Mouse (Mus musculus) lung, postnatal 25 days (tissue): Measurements from ENCODE around the gene Tlr2.
A peak's percentile ranks its signal among the peaks of the same experiment; 100 is the strongest.

Experiments used
- DNase-seq: peaks from one replicate; pipeline ENCODE4 v3.0.0; 2022; ENCODE audit warnings: low spot score

Gene Tlr2

DNA sequence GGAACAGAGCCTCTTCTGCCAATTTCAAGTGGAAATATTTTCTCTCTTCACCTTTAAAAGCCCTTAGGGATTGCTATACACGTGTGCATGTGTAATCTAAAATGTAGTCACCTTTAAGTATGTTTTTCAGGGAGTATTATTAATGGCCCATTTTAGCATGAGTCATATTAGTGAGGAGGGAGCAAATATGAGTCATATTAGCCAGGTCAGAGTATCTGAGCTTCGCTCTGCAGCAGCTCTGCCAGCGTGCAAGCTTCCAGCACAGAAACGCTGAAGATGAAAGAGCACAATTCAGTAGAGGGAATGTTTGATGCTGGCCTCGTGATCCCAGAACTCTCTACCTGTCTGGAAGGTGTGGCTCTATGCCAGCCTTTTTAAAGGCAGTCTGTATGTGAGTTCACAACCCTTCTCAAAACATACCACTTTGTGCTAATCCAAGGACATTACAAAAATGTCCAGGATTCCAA lies 13.4 kb downstream of the Tlr2 start:
- DNase-seq: no peak

DNA sequence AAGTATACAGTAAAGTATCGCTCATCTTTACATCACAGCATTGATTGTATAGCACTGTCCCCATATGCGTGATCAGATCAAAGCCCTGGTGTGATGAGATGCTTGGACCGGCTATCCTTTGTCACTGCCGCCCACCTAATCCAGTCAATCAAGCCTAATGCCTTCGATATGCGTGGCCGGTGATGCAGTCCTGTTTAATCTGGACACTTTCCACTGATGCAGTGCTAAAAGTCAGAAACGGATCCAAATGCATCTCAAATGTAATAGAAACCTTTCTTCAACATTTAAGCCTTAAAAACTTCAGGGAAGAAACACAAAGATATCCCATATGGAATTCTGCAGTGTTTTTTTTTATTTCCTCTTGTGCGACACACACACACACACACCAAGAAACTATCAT lies 13.9 kb downstream of the Tlr2 start:
- DNase-seq: no peak

DNA sequence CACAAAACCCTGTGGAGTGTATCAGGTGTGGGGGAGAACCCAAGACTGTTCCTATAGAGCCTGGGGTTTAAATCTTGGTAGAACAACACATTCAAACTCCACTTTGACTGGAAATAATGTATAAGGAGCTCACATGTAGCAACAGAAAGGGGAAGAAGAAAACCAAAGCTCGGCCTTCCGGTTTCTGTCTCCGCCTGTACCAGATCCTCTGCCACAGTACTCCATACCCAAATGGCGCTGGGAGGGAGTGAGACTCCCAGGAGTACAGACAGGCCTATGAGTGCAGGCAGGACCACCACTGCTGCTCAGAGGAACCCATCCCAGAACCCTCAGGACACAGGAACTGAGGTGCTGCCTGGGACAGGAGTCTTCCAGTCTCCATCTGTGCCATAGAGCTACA lies 17.8 kb downstream of the Tlr2 start:
- DNase-seq: no peak

DNA sequence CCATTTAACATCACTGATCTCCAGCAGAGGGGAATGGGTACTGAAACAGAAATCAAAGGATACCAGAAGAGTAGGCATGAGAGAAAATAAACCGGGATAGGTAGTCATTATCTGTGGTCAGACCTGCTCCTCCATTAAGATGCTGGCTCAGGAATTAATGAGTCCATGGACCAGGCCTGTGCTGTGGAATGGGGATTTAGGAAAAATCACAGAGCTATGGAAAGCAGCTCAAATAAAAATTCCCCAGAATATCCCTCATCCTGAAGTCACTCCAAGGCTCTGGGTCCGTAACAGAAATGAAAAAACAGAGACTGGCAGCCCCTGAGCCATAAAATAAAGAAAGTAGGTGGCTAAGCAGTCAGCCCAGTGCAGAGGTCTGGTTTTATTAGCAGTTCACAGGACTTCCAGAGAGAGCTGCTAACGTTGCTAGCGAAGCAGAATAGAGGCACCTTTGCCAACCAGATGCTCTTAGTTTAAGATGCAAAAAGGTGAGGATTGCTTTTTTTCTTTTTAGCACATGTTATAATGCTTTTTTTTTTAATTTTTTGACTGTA lies 25.1 kb downstream of the Tlr2 start:
- no peak for DNase-seq

DNA sequence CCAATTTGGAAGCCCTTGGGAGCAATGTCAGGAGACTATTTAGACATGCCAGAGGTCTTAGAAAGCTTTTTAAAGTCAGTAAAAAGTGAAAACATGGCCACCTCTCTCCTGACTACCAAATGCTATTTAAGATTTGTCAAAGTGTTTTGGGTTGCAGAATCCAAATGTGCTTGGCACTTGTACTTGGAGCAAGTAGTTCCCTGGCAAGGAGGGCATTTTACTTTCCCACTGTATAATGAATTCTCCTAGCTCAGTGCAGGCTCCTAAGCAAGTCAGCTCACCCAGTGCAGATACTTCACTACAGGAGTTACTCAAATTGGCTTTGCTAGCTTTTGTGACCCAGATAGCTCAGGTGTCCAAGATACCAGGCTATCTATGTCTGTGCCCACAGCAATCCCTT lies 28.7 kb downstream of the Tlr2 start:
- no peak for DNase-seq

DNA sequence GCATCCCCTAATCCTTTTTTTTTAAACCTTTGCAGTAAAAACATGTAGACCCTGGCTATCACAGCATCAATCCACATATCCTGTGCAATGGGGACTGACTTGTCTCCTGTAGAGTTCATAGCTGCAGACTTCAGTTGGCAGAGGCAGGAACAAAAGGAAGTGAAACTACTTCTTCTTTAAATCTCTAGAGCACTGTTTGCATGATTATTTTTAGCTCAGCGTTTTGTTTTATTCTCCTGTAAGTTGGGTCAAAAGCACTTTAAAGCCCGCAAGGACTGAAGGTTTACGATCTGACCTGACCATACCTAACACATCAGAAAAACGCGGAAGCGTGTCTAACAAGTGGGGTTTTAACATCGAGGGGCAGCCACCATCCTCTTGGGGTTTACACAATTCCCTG lies 29.6 kb downstream of the Tlr2 start:
- DNase-seq: peak; percentile 21

DNA sequence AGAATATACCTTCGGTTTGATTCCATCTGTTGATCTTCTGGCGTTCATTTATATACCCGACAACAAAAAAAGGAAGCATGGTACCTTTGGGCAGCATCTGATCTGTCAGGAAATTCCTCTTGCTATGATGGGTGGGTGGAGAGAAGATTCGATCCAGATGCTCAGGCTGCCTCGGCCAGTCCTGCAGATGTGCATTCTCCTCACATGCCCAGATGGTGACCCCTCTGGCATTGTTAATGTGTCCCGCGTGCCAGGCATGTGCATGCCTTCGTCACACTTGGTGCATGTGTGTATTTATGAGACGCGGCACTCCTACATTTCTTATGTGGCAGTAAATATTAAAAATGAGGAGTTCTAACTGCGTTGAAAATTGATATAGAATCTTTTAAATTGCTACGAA lies 33.1 kb downstream of the Tlr2 start:
- no peak for DNase-seq

DNA sequence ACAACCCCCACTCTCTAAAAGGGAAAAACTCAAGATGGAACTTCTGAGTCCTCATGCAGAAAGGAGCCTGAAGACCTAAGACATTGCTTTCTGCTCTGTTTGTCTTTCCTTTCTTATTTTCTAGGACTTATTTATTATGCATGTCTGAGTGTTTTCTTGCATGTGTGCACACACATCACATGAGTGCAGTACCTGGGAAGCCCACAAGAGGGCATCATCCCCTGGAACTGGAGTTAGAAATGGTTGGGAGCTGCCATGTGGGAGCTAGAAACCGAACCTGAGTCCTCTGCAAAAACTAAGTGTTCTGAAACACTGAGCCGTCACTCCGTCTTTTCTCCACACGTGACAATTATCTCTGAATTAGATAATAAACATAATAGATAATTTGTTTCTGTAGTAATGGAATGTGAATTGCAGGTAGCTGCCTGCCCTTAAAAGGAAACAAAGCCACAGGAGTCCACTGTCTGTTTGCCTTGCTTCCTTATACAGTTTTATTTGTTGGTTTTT lies 39.9 kb downstream of the Tlr2 start:
- no peak for DNase-seq

DNA sequence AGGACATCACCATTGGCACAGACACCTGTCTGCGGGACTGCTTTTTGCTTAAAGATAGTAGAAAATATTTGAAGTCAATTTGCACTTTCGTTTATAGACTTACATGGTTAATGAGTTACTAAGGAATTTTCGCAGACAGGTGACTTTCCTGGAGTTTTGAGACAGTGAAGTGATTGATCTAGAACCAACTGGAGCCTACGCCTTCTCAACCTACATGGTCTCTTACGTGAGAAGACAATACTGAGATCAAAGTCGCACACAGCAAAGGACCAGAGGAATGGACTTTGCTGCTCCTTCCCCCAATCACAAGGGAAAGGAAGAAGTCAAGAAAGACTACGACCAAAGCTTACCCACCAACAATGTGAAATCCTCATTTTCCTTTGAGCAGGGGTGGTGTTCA lies 42.1 kb downstream of the Tlr2 start:
- DNase-seq: no peak

DNA sequence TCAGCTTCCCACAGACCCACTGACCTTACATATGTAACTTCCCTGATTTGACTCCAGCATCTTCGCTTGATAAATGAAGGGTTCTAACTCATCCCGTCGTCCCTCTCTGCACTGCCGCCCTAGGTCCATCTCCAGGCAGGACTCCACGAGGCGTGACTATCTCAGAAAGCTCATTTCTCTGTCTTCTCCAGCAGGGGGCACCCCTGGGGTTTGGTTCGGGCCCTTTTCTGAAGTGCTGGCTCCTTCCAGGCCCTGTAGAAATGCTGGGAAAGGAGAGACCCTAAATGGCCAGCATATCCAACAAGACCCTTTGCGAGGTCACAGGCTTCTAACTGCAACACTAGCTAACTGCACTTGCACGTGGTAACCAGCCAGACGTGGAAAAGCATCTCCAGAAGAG lies 43.7 kb downstream of the Tlr2 start:
- peak; percentile 59 for DNase-seq

DNA sequence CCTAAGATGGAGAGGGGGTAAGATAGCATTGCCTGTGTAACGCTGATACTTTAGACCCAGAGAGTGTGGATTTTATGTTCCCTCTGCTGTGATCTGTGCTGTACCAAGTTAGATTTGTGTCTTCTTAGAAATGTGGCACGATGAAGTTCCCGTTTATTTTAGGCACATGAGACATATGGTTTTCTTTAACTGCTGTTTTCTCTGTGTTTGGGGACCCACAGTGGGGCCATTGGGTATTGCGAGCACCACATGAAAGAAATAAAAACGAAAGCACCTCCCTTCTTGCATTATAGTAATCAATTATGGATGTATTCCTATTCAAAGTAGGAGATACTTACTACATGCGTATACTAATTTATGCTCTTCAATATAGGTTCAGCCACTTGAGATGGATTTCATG lies 44.5 kb downstream of the Tlr2 start:
- no peak for DNase-seq

DNA sequence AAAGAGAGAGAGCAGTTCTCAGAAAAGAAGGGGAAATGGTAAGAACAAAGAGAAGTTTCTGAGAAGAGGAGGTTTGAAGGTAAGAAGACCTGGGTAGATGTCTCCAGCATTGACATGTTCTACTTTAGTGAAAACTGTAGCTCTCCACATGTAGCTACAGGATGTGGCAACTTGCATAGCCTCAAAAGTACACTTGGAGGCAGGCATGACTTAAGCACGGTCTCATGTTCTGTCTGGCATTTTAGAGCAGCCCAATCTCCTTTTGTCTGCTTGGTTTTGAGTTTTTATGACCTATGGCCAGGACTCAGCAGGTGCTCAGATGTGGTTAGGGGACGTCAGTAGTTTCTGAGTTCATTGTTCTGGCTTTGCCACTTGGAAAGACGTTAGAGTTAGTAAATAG lies 50.1 kb downstream of the Tlr2 start:
- no peak for DNase-seq

DNA sequence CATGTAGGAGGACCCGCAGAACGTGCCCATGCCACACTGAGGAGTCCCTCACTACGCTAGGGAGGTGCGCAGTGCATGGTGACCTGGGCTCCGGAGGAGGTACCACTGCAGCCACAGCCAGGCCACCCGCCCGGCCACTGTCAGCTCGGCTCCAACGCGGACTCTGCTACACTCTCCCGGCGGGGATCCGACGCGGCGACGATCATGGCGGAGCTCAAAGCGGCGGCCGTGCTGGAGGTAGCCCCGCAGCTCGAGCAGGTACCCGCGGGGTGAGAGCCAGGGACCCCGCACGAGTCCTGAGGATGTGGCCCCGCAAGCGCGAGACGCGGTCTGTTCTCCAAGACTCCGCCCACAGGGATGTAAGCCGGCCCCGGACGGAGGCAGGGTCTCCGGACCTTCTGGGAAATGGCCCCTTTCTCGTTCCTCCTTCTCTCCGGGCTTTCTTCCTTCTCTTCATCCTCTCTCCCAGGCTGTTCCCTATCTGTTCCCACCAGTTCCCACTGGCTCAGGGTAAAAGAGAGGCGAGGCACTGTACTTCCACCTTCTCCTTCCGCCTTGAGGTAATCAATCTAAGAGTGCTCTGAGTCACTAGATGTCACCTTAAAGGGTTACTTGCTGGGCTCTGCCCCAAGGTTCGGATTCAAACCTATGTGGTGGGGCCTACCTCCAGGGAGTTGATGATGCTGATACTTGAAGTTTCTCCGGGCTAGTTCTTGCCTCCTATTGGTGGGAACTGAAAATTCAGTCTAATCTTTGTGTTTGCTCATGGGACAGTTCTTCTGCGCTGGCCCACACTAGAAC lies 51.7 kb downstream of the Tlr2 start:
- no peak for DNase-seq

DNA sequence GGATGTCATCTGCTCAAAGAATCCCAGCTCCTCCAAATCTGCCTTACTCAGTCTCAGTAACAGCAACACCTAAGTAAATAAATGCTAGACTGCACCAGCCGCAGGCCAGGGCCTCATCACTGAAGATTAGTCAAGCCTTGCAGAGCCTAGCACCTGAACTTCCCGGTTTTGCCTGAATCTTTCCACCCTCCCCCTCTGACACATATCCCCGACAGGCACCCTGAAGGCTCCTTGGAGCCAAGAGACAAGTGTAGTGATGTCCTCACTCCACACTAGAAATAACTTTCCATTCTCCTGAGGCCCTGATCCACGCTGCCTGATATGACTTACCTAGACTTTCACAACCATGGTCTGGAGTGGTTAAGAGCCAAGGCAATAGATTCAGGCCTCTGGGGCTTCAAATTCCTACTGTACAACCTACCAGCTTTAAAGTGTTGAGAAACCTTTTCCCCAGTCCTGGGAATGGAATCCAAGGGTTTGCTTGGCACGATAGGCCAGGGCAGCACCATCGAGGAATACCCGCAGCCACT lies 53.7 kb downstream of the Tlr2 start:
- DNase-seq: no peak

DNA sequence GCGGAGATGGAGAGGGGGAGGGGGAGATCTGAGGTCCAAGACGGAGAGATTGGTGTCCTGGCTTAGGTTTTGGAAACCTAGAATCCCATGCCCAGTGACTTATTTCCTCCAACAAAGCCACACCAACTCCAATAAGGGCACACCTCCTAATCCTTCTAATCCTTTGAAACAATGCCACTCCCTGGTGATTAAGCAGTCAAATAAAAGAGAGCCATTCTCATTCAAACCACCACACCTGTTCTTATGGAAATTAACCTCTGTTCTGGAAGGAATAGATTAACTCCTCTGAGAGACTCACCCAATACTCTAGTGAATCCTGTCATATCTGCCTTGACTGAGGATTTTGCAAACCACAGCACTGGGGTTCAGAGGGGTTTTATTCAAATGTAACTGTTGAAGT lies 54.5 kb downstream of the Tlr2 start:
- no peak for DNase-seq
